Mouse (Mus musculus): ENCODE results near the gene Epc2.

The Epc2 gene

DNA sequence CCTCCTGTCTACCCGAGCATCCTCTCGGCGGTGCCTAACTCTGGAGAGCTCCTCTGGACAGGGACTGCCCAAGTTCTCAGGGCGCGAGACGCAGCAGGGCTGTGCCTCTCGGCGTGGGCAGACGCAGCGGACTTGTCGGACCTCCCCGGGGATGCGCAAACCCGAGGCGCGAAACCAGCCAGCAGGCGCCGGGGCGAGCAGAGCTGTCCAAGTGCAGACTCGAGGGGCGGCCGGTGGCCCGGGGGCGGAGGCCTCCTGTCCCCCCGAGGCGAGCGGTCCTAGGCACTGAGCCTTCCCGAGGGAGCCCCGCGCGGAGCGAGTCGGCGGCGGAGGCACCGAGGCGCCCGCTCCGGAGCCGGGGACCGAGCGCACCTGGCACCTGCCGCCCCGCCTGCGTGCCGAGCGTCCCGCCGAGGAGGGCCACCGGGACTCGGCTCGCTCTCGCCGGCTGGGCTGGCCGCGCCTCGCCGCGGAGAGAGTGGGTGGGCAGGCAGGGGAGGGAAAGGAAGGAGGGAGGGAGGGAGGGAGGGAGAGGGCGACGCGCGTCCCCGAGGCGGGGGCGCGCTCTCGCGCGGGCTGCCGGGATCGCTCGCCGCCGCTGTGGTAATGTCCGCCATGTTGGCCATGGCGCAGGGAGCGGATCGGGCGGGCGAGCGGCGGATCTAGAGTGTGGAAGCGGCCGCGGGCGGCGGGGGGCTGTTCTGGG, at the start of gene Epc2:
Gene Epc2, plus strand, starts transcription at position 556 of the 706 bp plus-strand sequence.
- in situ Hi-C loops (cut with MboI, MseI): loop anchor here (5.0 kb wide), 1 partner anchor 51 kb away; no protein-coding TSS in a partner anchor

DNA sequence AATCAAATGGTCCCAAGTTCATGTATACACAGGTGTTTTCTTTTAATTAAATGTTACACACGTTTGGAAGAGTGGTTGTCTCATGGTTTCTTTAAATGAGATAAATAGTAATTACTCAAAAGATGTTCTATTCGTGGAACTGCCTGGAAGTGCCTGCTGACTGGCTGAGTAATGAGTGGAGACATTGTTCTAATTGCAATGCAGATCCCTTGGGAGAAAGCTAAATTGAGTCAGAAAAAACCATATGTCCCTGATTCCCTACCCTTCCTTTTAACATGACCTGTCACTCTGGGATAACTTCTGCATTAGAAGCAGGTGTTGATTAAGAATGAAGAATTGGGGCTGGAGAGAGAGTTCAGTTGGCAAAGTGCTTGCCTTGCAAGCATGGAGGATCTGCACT, 45.3 kb upstream of the Epc2 start:
- in situ Hi-C loops (cut with MboI, MseI): no loop called here

DNA sequence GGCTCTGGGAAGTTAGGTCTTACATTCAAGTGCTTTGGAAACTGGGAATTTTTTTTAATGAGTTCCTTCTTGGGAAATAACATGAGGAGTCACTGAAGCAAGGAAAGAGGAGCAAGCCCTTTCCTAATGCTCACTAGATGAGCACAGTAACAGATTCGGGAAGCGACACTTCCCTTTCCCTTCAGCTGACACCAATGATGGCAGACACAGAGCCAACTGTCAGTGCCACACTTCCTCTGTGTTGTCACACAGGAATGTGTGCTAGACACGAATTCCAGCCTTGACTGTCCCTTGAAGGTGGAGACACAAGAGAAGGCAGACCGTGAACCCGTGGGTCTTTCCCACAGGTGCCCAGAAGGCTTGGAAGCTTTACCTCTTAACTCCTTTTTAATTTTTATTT, 39.6 kb upstream of the Epc2 start:
- in situ Hi-C loops (cut with MboI, MseI): no loop called here

DNA sequence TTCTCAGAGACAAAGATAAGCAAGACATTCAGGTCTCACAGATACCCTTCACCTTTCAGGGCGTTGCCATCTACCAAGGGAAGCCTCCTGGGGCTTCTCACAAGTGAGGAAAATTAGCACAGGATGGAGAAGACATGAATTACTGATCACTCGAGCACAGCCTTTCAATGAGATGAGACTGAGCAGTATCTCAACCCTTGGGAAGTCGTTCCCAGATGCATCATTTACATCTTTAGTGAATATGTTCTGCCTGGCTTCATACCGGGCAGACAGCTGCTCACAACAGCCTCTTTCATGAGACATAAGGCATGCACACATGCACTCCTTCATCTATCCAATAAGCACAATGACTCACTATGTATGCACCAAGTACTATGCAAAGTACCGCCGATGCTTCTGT, 38.7 kb upstream of the Epc2 start:
- in situ Hi-C loops (cut with MboI, MseI): no loop called here

DNA sequence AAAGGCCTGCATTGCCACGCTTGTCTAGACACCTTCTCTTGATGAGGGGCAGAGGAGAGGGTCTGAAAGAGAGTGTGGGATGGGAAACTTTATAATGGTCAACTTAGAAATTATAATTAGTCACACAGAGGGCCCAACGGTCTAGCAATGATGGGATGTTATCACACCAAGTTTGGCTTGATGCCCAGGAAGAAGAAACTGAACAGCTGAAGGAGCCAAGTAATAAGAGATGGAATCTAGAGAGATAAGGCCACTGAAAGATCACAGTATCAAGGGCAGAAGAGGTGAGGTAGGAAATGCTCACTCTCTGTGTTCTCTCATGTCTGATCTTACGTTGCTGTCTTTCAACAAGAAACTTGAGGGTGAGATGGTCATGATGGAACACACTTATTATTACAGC, 35.4 kb upstream of the Epc2 start:
- in situ Hi-C loops (cut with MboI, MseI): no loop called here

DNA sequence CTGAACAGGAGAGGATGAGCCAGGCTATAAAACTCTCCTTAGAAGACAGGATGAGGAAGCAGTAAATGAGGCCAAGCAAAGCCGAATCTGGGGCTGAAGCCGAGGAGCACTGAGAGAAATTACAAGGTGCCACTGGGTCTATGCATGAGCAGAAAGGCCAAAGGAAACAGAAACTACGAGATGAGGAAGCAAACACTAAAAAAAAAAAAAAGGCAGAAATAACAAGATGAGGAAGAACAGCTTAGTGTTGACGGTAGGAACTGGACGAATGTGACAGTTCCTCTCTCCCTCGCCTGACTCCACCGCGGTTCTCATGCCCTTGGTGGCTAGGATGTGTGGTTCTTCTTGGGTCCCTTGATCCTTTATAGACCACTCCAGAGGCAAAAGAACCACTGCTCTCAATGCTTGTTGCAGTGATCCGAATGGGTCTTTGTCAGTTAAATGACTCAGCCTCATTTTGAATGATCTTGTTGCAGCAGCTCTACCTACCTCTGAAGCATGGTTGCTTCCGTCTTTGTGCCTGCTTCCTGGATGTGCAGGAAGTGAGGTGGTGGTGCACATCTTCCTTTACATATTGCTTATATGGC, 34.2 kb upstream of the Epc2 start:
- in situ Hi-C loops (cut with MboI, MseI): no loop called here

DNA sequence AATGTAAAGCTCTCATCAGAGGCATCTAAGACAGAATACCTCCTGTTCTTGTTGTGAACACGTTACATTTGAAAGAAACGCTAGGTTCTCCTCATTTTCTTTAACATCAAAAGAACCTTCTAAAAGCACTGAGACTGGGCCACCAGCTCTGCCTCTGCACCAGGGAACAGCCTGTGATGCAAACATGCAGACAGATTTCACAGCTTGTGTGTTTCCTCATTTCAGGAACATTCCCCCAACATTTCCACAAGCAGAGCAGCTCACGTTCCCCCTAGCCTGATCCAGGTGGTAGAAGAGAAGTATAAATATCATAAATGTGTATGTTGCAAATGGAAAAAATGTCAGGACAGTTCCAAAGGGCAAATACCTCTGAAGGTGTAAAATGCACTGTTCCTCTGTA, 30.9 kb upstream of the Epc2 start:
- in situ Hi-C loops (cut with MboI, MseI): loop anchor here (10.0 kb wide), 1 partner anchor 304 kb away; no protein-coding TSS in a partner anchor

DNA sequence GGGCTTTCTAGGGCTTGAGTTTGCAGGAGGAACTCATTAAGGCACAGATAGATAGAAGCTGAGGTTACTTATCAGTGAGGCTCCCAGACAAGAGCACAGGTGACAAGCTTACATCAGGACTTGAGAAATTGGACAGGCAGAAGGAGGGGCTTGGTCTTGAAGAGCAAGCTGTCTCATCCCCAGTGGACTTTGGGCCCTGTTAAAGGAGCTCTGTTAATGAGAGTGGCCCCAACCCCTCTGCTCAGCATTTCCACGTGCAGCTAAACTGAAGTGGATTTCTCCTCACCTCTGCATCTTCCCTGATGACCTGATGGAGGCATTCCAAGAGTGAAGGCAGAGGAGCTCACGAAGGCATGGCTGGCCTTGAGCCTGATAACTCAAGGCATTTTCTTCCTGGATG, 27.4 kb upstream of the Epc2 start:
- in situ Hi-C loops (cut with MboI, MseI): loop anchor here (10.0 kb wide), 1 partner anchor 301 kb away; no protein-coding TSS in a partner anchor

DNA sequence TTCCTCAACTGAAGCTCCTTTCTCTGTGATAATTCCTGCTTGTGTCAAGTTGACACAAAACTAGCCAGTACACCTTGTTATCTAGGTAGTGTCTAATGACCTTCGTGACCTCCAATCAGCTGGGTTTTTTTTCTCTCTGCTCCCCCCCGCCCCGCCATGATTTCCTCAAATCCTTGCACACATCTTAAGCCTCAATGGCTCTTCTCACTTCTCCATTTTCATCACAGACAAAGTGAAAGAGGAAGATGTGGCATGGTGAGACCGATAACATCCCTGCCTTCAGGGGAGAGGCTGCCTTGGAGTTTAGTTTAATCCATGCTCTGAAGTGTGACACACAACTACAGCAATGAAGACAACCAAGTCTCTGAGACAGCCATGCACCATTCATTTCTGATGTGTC, 26.5 kb upstream of the Epc2 start:
- in situ Hi-C loops (cut with MboI, MseI): loop anchor here (10.0 kb wide), 1 partner anchor 300 kb away; no protein-coding TSS in a partner anchor

DNA sequence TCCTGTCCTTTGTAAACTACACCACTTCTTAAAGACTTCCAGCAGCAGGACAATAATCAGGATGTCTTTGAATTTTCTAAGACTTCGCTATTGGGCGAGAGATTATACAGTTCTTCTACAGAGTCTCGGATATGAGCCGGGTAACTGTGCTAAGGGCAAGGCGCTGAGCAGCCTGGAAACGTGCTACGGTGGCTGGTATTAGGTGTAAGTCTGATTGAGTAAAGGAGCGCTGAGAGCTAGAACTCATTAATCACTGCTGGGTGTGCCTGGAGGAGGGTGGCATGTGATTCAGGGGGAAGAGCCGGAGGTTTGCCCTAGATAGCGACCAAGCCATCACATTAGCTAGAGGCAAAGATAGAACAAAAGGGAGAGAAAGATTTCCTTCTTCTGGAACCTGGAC, 25.1 kb upstream of the Epc2 start:
- in situ Hi-C loops (cut with MboI, MseI): loop anchor here (10.0 kb wide), 1 partner anchor 299 kb away; no protein-coding TSS in a partner anchor

DNA sequence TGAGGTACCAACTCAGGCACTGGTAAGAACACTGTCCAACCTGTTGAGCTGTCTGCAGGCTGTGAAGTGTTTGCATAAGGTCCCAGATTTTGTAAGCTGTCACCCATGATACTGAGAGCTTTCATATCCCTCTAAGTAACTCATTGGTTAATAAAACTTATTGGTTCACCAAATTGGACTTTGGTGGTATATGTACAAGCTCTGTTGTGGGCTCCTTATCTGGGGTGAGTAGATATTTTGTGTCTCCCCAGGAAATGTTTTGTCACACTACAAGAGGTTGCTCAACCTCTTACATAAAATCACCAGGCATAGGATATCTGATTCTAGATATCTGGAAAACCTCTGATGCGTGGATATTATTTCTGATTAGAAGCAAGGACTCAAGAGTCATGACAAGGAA, 20.3 kb upstream of the Epc2 start:
- in situ Hi-C loops (cut with MboI, MseI): no loop called here

DNA sequence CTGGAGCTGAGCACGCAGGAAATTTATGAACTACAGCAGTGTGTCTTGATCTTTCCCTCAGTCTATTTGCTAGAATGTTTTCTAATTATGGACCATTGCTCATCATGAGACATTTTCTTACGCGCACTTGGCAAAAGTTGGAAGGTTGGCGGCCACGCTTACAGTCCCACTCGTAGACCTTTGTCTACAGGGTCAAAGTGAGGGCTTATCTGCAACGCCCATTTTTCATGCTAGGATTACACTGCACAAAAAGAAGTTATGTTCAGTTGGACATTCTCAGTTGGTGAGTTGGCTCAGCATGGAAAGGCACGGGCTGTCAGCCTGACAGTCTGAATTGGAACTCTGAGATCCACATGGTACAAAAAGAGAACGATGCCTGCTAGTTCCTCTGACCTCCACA, 18.1 kb upstream of the Epc2 start:
- in situ Hi-C loops (cut with MboI, MseI): no loop called here

DNA sequence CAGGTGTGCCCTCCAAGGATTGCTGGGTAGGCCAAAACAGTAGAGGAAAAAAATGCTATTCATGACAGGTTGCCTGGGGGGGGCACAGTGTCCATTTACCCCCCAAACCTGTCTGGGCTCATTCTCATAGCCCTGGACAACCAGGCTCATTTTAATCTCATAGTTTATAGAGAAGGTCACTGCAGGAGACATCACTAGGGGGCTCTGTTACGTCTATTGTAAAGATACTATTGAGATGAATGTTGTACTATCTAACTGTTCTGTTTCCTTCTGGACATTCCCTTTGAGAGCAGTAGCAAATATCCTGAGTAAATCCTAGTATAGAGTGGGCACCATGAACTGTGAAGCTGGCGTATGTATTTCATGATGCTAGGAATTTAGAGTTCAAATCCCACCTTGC, 5.0 kb upstream of the Epc2 start:
- in situ Hi-C loops (cut with MboI, MseI): no loop called here

DNA sequence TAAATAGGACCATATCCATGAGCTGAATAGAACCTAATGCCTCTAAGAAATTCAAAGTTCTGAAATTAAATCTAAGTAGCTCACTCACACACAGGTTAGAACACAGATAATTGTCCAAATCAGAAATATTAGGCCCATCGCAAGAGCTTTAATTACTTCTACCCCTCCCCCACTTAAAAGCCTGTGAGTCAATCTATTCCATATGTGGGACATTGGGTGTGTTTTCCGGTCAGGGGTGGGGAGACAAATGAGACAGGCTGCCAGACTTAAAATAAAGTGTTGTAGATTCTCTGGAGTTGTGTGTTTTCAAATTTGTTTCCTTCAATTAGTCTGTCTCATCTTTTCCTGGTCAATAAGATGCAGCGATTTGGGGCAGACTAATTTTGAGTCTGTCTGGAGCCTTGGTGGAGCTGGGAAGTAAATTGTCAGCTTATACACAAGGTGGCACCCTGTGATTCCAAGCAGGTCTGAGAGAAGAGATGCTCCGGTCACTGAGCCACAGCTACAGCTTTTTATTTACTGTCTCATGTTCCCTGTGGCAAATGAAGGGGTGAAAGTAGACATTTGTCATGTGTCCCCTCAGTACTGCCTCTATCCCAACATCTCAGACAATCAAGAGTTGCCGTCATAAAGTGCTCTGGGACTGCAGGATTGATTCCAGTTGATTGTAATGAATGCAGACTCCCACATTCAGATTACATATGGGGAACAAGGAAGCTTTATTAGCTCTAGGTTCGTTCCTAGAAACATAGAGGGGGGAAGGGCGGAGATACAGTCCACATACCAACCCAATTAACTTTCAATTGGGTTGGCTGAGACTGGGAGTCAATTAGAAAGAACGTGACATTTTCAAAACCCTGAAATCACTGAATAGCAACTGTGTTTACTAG, 3.5 kb upstream of the Epc2 start:
- in situ Hi-C loops (cut with MboI, MseI): no loop called here

DNA sequence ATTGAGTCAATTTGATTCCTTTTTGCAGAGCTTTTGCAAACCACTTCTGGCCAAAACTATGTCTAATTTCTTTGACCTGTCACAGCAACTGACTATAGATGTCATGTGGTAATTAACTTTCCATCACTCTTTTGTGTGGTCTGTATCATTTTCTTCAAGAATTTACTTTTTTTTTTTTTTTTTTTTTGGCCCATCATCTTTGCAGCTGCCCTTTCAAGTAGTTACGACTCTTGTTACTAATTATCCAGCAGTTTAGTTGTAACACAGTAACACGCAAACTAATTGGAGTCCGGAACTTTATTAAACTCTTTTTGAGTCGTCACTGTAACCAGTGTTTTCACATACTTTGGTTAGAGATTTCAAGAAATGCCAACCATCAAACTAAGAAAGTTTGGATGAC, 819 bp upstream of the Epc2 start:
- in situ Hi-C loops (cut with MboI, MseI): loop anchor here (5.0 kb wide), 1 partner anchor 52 kb away; no protein-coding TSS in a partner anchor

DNA sequence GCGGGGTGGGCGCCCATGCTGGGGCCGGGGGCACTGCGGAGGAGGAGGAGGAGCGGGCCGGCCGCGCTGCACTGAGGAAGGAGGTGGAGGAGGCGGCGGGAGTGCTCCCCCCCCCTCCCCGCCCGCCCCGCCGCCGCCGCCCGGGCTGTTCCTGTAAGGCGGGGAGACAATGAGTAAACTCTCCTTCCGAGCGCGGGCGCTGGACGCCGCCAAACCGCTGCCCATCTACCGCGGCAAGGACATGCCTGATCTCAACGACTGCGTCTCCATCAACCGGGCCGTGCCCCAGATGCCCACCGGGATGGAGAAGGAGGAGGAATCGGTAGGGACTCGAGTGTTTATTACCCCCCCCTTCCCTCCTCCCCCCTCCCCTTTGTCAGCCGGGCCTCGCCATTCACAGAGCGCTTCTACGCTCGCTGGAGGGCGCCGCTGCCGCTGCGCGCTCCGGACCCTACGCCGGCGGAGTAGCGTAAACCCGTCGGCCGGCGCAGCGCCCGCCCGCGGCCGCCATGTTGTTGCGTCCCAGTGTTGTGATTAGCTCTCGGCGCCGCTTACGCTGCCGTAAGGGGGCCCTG, 438 bp downstream of the Epc2 start:
- in situ Hi-C loops (cut with MboI, MseI): loop anchor here (5.0 kb wide), 1 partner anchor 51 kb away; no protein-coding TSS in a partner anchor

DNA sequence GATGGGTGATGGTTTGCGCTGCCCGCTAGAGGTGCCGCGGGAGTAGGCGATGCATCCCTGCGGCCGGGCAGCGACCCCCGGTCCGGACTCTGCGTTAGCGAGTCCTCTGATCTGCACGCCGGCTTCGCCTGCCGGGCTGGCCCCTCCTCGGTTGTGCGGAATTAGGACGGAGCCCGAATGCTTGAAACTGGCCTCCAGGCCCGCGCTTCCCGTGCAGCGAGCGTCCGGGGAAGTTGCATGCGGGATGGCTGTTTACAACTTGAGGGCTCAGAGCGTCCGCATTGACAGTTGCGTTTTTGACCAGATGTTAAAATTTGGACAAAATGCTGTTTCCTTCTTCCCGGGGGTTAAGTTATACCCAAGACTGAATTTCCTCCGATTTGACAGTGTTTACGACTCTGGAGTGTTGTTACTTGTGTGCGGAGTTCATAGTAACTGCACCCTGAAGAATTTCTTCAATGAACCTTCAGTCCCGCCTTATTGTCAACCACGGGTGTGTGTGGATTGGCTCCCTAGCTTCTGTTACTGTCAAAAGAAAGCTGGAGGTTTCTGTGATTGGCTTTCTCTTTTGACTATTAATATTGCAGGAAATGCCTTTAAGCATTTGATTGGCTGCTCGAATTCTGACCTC, 1.3 kb downstream of the Epc2 start:
- in situ Hi-C loops (cut with MboI, MseI): loop anchor here (5.0 kb wide), 1 partner anchor 50 kb away; no protein-coding TSS in a partner anchor

DNA sequence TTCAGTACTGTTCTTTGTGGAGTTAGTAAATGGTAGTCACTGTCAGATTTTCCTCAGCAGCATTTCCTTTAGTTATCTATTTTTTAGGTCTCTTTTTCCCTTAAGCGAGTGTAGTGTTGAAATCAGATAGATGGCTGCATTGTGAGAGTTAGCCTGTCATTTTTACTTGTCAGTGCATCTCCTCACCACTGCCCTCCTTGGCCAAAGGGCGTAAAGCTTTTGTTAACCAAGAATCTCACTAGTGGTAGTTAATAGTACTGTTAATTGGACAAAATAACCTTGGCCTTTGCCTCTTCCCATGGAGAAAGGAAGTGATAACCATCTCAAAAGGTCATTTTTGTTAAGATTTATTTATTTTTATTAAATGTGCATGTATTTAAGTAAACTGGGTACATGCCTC, 6.5 kb downstream of the Epc2 start:
- in situ Hi-C loops (cut with MboI, MseI): no loop called here

DNA sequence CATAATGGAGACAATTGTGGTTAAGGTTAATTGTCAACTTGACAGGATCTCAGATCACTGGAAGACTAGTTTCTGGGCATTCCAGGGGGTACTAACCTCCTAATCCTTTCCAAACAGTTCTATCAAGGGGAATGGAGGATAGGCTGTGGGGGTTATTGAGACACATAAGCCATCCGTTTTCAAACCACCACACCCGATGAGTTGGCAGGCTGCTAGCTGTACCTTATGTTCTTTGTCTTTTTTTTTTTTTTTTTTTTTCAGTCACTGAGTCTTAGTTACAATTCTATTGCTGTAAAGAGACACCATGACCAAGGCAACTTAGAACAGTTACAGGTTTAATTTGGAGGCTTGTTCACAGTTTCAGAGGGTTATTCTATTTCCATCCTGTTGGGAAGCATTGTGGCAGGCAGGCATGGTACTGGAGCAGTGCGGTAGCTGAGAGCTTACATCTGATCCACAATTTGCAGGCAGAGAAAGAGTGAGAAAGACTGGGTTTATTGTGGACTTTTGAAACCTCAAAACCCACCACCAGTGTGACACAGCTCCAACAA, 14.5 kb downstream of the Epc2 start:
- in situ Hi-C loops (cut with MboI, MseI): no loop called here

DNA sequence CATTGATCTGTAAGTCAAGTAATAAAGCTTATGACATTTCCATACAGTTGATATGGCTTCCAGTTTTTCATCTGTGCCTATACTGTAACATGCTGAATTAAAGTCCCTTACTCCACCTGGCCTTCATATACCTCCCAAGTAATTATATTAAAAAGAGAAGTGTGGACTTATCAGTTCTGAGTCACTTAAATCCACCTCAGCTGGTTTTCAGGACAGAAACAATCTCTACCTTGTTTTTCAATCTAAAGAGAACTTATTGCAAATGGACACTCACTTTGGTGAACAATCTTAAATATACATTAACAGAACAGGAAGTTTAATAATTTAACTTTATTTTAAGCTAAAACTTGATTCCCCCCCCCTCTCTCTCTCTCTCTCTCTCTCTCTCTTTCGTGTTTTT, 15.8 kb downstream of the Epc2 start:
- in situ Hi-C loops (cut with MboI, MseI): no loop called here

DNA sequence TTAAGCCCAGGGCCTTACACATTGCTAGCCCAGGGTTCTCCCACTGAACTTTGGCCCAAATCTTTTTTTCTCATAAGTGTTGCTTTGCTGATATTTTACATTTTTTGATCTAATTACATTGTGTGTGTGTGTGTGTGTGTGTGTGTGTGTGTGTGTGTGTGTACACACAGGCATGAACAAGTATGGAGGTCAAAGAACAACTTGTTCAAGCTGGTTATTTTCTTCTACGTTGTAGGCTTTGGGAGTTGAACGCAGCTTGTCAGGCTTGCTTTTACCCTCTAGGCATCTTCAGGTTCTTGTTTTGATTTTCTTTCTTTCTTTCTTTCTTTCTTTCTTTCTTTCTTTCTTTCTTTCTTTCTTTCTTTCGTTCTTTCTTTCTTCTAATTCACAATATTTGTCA, 19.9 kb downstream of the Epc2 start:
- in situ Hi-C loops (cut with MboI, MseI): no loop called here
